Mouse (Mus musculus) embryonic fibroblast, embryonic 13.5 days (primary cell): ENCODE results near the gene Tmem117. TPM values are rescaled to one million over a fixed set of nuclear protein-coding genes. Genes with fewer than 3 reads are reported as not detected.

Source experiments
- H3K27ac ChIP-seq: 2 replicates; pipeline ENCODE4 v1.5.1; 2012; ENCODE audit warnings: low read length, control low read depth, inconsistent platforms; ENCODE audit not compliant: insufficient read depth
- H3K4me1 ChIP-seq: 2 replicates; pipeline ENCODE4 v1.6.1; 2011; ENCODE audit warnings: low read length; ENCODE audit not compliant: control insufficient read depth, insufficient read depth
- H3K4me3 ChIP-seq: 2 replicates; pipeline ENCODE4 v1.5.1; 2011; ENCODE audit warnings: mild to moderate bottlenecking, control low read depth, low read length; ENCODE audit not compliant: insufficient read depth
- CTCF ChIP-seq: IDR thresholded peaks from 2 replicates; pipeline ENCODE4 v1.5.1; 2011; ENCODE audit warnings: mild to moderate bottlenecking, control low read depth, low read length, moderate library complexity, borderline replicate concordance; ENCODE audit not compliant: insufficient read depth
- POLR2A ChIP-seq: IDR thresholded peaks from 2 replicates; pipeline ENCODE4 v1.6.1; 2011; ENCODE audit warnings: low read depth, mild to moderate bottlenecking, control low read depth, low read length, moderate library complexity
- polyA plus RNA-seq: library from polyadenylated mRNA; stranded (reverse); fragments of >200 nt; gene quantifications from 2 replicates; pipeline ENCODE4 v1.2.4, GENCODE M21; 2011; ENCODE audit warnings: low read depth; ENCODE audit not compliant: missing spikeins, insufficient read length

Tmem117 gene
- polyA plus RNA-seq, 1 experiment, result 2.7 TPM

DNA sequence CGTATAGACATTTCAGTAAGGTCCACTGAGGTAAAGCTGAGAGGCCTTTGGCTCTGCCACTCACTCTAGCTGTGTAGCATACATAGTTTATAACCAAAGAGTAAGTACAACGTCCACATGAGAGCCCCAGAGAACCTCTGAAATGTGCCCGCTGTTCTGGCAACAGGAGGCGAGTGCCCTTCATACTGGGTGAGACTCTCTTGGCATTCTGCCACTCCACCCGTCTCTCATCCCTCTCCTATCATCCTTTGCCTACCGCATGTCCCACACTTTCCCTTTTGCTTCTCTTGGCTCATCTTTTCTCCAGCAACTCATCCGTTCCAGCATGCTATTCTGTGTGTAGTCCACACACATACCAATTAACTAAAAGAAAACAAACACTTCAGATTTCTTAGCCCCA is 456.9 kb downstream of the Tmem117 start:
- no peak overlapping the region for H3K27ac ChIP-seq
- no peak for TF ChIP-seq CTCF
- TF ChIP-seq POLR2A, result no peak
- no peaks in the 10 kb centered on the region for H3K4me1 ChIP-seq
- no peak overlapping the region for H3K4me3 ChIP-seq

DNA sequence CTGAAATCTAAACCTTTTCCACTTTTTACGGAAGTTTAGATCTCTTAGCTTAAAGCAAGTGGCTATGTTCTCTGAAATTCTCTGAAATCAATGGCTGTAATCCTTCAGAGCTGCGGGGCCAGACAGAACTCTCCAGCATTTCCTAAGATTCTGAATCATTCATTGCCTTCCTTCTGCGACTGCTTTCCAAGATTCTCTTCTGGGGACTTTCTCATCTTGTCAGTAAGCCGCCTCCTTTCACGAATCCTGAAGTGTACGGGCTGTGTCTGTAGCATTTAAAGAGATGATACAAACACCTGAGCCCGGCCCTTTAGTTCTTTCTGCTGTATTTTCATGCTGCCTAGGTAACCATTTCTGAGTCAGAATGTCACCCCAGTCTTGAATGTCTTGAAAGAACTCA is 471.1 kb downstream of the Tmem117 start:
- H3K4me1 ChIP-seq, result no peaks in the 10 kb centered on the region
- H3K4me3 ChIP-seq, result no peak overlapping the region
- TF ChIP-seq CTCF (no peak), POLR2A (no peak)
- H3K27ac ChIP-seq, result no peak overlapping the region

DNA sequence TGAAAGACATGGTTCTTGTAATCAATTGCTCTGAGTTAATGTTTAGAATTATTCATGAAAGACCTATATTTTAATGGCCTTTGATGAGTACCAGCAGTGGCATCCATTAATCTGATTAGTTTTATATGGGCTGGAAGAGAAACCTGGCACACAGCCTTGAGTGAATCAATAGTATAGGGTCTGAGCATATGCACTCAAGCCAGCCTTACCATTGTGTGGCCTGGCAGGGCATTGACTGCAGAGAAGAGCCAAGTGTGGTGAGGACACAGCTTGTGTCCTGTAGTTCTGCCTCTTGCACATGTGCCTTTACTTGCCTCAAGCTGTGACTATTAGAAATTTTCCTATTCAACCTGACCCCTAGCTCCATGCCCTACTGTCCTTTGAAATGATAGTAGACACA is 472.5 kb downstream of the Tmem117 start:
- no peak for TF ChIP-seq POLR2A
- no peak for TF ChIP-seq CTCF
- H3K4me3 ChIP-seq, result no peak overlapping the region
- H3K4me1 ChIP-seq, result no peaks in the 10 kb centered on the region
- no peak overlapping the region for H3K27ac ChIP-seq

DNA sequence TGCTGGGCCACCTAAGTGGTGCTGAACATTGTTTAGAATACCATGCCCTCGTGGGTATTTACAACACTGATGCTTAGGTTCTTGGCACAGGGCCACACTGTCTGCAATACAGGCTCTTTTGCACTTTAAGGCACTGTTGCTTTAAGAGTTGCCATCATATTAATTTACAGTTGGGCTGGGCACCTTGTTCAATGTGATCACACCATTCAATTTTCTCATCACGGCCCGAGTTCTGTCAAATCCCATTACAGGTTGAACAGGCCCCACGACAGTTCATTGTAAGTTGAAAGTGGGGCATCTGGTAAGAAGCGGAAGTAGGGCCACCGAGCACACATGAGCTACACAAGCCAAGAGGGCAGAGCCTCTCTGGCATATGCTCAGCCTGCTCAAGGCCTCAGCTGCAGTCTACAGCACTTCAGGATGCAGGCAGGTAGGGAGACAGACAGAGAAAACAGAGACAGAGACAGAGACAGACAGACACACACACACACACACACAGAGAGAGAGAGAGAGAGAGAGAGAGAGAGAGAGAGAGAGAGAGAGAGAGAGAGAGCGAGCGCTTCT is 478.3 kb downstream of the Tmem117 start:
- Histone ChIP-seq H3K4me1 (no peaks in the 10 kb centered on the region), H3K27ac (no peak overlapping the region), H3K4me3 (no peak overlapping the region)
- TF ChIP-seq CTCF (no peak), POLR2A (no peak)

DNA sequence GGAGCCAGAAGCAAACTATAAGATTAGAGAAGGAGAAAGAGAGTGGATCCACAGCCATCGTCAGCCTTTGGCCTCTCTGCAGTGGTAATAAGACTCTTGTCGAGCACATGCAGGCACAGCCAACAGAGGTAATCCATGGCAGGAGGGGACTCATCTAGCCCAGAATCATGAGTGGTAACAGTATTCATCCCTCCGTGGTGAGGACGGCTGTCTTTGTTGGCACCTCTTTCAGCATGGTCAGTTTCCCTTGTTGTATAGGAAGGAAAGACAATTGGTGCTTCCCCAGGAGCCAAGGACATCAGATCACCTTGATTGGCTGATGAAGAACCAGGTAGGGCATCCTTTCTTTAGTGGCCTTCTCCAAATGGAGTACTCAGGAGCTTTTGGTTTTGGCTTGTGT is 479.6 kb downstream of the Tmem117 start:
- TF ChIP-seq POLR2A (no peak), CTCF (no peak)
- Histone ChIP-seq H3K27ac (no peak overlapping the region), H3K4me1 (no peaks in the 10 kb centered on the region), H3K4me3 (no peak overlapping the region)

DNA sequence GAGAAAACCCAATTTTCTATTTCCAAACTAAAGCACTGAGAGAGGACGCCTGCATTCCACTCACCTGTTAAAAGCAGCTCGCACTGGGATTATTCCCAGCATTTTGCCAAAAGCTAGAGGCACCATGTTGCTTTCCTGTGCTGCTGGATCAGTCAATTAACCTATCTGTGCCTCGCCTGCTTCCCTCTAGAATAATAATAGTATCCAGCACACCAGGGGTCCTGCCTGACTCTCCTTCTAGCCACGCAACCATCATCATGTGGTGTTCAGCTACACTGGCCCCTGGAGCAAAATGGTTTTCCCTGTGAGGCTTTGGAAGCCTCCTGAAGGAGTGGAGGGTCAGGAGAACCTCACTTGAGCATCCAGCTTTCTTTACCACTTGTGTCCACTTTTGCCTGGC is 502.4 kb downstream of the Tmem117 start:
- H3K4me1 ChIP-seq, result no peaks in the 10 kb centered on the region
- H3K27ac ChIP-seq, result no peak overlapping the region
- TF ChIP-seq POLR2A, result no peak
- no peak for TF ChIP-seq CTCF
- H3K4me3 ChIP-seq, result no peak overlapping the region

DNA sequence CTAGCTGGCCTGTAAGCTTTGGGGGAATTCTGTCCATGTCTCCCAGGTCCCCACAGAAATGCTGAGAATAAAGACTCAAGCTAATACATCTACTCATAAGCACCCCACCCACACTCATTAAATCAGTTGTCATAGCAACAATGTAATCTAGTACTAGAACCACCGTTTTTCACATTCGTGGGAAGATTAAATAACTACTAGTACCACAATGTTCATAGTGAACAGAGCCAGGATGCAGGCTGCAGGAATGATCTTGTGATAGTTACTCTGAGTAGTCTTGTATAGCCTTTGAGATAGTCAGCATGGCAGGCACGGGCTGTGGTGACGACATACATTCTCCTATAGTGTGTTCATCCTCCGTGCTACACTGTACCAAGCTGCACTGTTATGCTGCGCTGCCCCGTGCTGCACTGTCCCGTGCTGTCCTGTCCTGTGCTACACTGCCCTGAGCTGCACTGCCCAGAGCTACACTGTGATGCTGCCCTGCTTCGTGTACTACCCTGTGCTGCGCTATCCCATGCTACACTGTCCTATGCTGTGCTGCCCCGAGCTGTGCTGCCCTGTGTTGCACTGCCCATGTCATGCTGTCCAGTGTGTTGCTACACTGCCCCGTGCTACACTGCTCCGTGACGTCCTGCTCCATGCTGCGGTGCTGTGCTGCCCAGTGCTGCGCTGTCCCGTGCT is 507.0 kb downstream of the Tmem117 start:
- Histone ChIP-seq H3K27ac (no peak overlapping the region), H3K4me3 (no peak overlapping the region)
- TF ChIP-seq POLR2A (no peak), CTCF (no peak; the same call in 1 of the 2 replicates)

DNA sequence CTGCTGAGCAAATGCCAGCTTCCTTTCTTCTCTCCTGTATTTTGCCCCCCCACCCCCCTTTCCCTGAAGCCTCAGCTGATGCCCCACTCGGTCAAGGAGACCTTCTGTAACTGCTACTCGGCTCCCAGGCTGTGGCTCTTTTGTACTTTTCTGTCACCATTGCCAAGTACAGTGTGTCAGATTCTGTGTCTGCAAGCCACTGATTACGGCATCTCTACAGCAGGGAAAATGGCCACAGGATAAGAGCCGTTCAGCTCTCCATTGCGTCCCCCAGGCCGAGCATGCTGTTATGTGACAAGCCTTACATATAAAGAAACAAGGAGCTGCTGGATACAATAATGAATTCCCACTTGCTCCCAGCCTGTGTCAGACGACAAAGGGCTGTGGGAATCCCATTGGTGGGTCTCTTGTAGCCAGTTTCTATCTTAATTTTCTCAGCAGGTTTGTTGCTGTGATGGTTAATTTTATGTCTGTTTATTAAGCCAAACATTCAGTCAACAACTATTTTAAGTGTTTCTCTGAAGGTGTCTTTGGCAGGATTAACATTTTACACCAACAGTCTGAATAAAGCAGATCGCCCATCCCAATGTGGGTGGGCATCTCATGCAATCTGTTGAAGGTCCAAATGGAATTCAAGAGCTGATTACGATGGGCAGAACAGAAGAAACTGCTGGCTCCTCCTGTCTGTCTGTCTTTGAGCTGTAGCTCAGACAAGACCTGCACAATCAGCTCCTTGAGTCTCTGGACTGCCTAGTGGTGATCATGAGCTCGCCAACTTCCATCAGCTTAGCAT is 508.2 kb downstream of the Tmem117 start:
- no peak for TF ChIP-seq CTCF
- no peak for TF ChIP-seq POLR2A
- Histone ChIP-seq H3K27ac (no peak overlapping the region), H3K4me3 (no peak overlapping the region), H3K4me1 (no peaks in the 10 kb centered on the region)

More for the DNA sequence above, 507.0 kb downstream of the Tmem117 start:
- no peaks in the 10 kb centered on the region for H3K4me1 ChIP-seq

DNA sequence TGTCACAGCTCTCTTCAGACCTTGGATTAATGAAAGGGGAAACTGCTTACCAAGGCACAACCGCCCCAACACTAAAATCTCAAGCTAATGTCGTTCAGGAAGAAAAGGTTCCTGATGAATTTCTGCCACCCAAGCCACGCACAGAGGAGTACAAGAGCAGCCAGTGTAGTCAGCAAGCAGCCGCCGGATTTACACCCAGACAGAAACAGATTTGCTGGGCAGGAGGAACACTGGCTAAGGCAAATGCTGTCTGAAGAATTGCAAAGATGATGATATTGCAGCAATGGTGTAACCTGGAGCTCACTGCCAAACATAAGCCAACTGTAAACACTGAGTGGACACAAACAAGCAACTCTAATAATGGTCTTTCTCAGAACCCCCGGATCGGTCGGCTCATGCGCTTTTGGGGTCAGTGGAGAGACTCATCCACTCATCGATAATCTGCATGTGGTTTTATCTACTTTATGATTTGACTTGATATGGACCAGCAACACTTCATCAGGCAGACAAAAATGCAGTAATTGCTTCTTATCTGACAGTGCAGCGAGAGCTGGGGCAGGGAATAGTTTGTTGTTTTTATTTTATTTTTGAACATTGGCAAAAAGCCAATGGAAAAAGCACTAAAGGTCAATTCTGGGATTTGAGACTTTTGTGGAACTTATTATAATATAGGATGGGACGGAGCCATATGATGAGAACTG is 509.8 kb downstream of the Tmem117 start:
- Histone ChIP-seq H3K4me1 (peaks cover 7% of the 10 kb centered on the region), H3K4me3 (no peak overlapping the region), H3K27ac (no peak overlapping the region)
- no peak for TF ChIP-seq CTCF
- TF ChIP-seq POLR2A, result no peak
